Mouse (Mus musculus) heart, embryonic 16.5 days (tissue): ENCODE data around the gene Nadk2. TPM values are rescaled to one million over a fixed set of nuclear protein-coding genes. Genes with fewer than 3 reads are reported as not detected.

Experiments
- ATAC-seq: fragments of 200-750 bp; cut with Nextera tagmentation; replicated peaks from 2 replicates; pipeline ENCODE4 v1.8.0; 2017; ENCODE audit warnings: moderate number of reproducible peaks; ENCODE audit not compliant: insufficient read depth, low FRiP score; ENCODE audit errors: extremely low read depth
- H3K27ac ChIP-seq: fragments of 300-500 bp; sonication (generic); 2 replicates; pipeline ENCODE4 v1.5.1; 2014; ENCODE audit warnings: mild to moderate bottlenecking, low read length, control low read depth, moderate library complexity
- H3K27me3 ChIP-seq: fragments of 300-500 bp; sonication (generic); 2 replicates; pipeline ENCODE4 v1.6.1; 2014; ENCODE audit warnings: low read length, mixed read lengths; ENCODE audit not compliant: control insufficient read depth, insufficient read depth
- H3K36me3 ChIP-seq: fragments of 300-500 bp; sonication (generic); 2 replicates; pipeline ENCODE4 v1.6.1; 2014; ENCODE audit not compliant: control insufficient read depth, insufficient read depth
- H3K4me1 ChIP-seq: fragments of 300-500 bp; sonication (generic); 2 replicates; pipeline ENCODE4 v1.6.1; 2014; ENCODE audit warnings: low read length, mixed read lengths; ENCODE audit not compliant: control insufficient read depth, insufficient read depth
- H3K4me2 ChIP-seq: fragments of 300-500 bp; sonication (generic); 2 replicates; pipeline ENCODE4 v1.6.1; 2014; ENCODE audit warnings: low read depth, mild to moderate bottlenecking, control low read depth, low read length
- H3K4me3 ChIP-seq: fragments of 300-500 bp; sonication (generic); 2 replicates; pipeline ENCODE4 v1.5.1; 2014; ENCODE audit warnings: mild to moderate bottlenecking, control low read depth, low read length
- H3K9ac ChIP-seq: fragments of 300-500 bp; sonication (generic); 2 replicates; pipeline ENCODE4 v1.6.1; 2014; ENCODE audit warnings: low read length, control low read depth
- H3K9me3 ChIP-seq: fragments of 300-500 bp; sonication (generic); replicated peaks from 2 replicates; pipeline ENCODE4 v1.6.1; 2016; ENCODE audit warnings: low read length; ENCODE audit not compliant: control insufficient read depth
- WGBS: fragments of 180-500 bp; shearing (Covaris S2); extraction: QIAGEN DNeasy Blood & Tissue Kit; methylation state at CpG from one replicate; pipeline ENCODE4 v1.1.7; 2014; 5-methylcytosine and 5-hydroxymethylcytosine counted together
- polyA plus RNA-seq: library from polyadenylated mRNA; unstranded; fragments of >200 nt; fragmentation: Nextera tagmentation; extraction: Ambion mirVana; gene quantifications from 2 replicates; pipeline ENCODE4 v1.2.1, GENCODE M21; 2015

Gene Nadk2
- polyA plus RNA-seq, 1 experiment from 2014 or later = 45.8 TPM

DNA sequence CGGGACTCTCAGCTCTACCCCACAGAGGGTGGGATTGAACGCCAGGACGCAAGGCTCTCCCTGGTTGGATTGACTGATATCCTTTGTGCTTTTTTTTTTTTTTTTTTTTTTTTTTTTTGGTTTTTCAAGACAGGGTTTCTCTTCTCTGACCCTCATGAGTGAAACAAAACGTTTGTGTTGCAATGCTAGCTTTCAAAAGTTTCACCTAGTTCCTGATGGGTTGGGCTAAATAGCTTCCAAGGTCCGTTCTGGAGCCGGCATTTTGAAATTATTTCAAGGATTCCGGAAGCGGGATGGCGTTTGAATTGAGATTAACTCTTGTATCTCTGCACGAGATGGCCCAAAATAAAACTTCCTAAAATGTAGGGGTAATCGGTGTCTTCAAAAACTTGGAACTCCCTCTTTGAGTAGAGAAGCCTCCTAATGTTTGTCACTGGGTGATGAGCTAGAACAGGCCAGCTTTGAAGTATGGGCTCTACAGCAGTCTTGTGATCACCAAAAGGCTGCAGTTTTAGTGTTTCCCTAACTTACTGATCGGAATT is 2.1 kb downstream of the Nadk2 start:
- H3K4me3 ChIP-seq = peak overlapping the region; percentile 97
- no peaks in the 10 kb centered on the region for H3K36me3 ChIP-seq
- H3K9me3 ChIP-seq = no peaks in the 10 kb centered on the region
- peaks cover 51% of the 10 kb centered on the region for H3K4me1 ChIP-seq
- 19% methylated on average over 12 of the region's 12 CpGs for WGBS
- H3K4me2 ChIP-seq = peak overlapping the region; percentile 71
- ATAC-seq = no peak
- H3K27ac ChIP-seq = peak overlapping the region; percentile 98
- peak overlapping the region; percentile 97 for H3K9ac ChIP-seq
- H3K27me3 ChIP-seq = no peaks in the 10 kb centered on the region

- ATAC-seq = no peak
- peak overlapping the region; percentile 97 for H3K4me3 ChIP-seq
- 68% methylated on average over 5 of the region's 5 CpGs for WGBS
- no peaks in the 10 kb centered on the region for H3K9me3 ChIP-seq
- peaks cover 56% of the 10 kb centered on the region for H3K4me1 ChIP-seq
- peak overlapping the region; percentile 71 for H3K4me2 ChIP-seq
- H3K36me3 ChIP-seq = no peaks in the 10 kb centered on the region
- peak overlapping the region; percentile 98 for H3K27ac ChIP-seq
- H3K27me3 ChIP-seq = no peaks in the 10 kb centered on the region
- H3K9ac ChIP-seq = peak overlapping the region; percentile 97
Observed at GRCm38 (mm10) chr15:9073684-9074083, 2.6 kb downstream of the Nadk2 start.

GRCm38 (mm10) chr15:9074139-9074538 is 3.1 kb downstream of the Nadk2 start:
- ATAC-seq = no peak
- WGBS = 13% methylated on average over 2 of the region's 2 CpGs
- Histone ChIP-seq H3K9ac (peak overlapping the region; percentile 97), H3K27ac (peak overlapping the region; percentile 98), H3K36me3 (no peaks in the 10 kb centered on the region), H3K9me3 (no peaks in the 10 kb centered on the region), H3K4me3 (peak overlapping the region; percentile 97; the same call in 1 of the 2 replicates), H3K4me2 (peak overlapping the region; percentile 71), H3K27me3 (no peaks in the 10 kb centered on the region), H3K4me1 (peaks cover 59% of the 10 kb centered on the region)

DNA sequence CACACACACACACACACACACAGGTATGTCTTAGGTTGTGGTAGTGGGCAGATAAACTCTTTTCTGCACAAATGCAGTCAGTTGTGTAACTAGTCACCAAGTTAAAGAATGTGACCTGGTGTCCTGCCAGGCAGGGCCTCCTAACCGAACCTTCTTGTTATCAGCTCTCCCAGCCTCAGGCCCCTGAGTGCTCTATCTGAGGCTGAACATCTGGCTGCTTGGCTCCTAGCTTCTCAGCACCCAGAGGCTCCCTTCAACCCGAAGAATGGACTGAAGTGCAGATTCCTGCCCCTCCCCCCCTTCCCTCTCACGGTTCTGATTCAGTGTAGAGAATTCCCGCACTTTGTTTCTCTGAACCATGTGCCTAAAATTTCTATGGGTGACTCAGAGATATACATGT is 3.6 kb downstream of the Nadk2 start:
- H3K27ac ChIP-seq = peak overlapping the region; percentile 78
- peak overlapping the region; percentile 11 for H3K4me3 ChIP-seq
- WGBS = 8% methylated on average over 4 of the region's 4 CpGs

DNA sequence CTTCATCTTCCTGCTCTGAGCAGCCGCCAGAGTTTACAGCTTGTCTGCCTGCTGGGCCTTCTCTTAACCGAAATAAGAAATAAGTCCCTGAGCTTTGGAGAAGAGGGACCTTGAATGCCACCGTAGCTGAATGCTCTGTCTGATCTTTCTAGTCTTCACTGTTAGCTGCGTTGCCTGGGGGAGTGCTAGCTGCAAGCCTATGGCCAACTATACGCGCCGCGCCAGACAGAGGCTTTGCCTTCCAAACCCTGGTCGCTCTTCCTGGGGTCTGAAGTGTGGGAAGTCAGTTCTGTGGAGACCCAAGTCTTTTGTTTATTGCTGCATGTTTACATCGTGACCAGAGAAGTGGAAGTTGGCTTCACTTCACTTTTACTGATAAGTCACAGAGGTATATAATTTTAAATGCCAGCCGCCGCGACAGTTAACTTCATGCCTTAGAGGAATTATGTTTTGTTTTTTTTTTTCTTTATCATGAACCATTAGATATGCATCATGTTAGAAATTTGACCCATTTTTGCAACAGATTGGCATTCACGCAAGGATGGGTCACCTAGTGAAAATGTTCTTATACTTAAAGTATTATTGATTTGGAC is 4.6 kb downstream of the Nadk2 start:
- peaks cover 64% of the 10 kb centered on the region for H3K4me1 ChIP-seq
- H3K27ac ChIP-seq = peak overlapping the region; percentile 78
- no peaks in the 10 kb centered on the region for H3K36me3 ChIP-seq
- peak overlapping the region; percentile 52 for H3K4me2 ChIP-seq
- peak overlapping the region; percentile 29; the same call in 1 of the 2 replicates for H3K4me3 ChIP-seq
- WGBS = 41% methylated on average over 14 of the region's 14 CpGs
- ATAC-seq = no peak
- H3K9ac ChIP-seq = peak overlapping the region; percentile 65
- H3K27me3 ChIP-seq = no peaks in the 10 kb centered on the region
- no peaks in the 10 kb centered on the region for H3K9me3 ChIP-seq

More for the DNA sequence above, 3.6 kb downstream of the Nadk2 start:
- H3K9me3 ChIP-seq = no peaks in the 10 kb centered on the region
- peaks cover 65% of the 10 kb centered on the region for H3K4me1 ChIP-seq
- H3K27me3 ChIP-seq = no peaks in the 10 kb centered on the region
- H3K4me2 ChIP-seq = peak overlapping the region; percentile 52
- H3K9ac ChIP-seq = peak overlapping the region; percentile 39; the same call in 1 of the 2 replicates
- no peaks in the 10 kb centered on the region for H3K36me3 ChIP-seq
- ATAC-seq = no peak

DNA sequence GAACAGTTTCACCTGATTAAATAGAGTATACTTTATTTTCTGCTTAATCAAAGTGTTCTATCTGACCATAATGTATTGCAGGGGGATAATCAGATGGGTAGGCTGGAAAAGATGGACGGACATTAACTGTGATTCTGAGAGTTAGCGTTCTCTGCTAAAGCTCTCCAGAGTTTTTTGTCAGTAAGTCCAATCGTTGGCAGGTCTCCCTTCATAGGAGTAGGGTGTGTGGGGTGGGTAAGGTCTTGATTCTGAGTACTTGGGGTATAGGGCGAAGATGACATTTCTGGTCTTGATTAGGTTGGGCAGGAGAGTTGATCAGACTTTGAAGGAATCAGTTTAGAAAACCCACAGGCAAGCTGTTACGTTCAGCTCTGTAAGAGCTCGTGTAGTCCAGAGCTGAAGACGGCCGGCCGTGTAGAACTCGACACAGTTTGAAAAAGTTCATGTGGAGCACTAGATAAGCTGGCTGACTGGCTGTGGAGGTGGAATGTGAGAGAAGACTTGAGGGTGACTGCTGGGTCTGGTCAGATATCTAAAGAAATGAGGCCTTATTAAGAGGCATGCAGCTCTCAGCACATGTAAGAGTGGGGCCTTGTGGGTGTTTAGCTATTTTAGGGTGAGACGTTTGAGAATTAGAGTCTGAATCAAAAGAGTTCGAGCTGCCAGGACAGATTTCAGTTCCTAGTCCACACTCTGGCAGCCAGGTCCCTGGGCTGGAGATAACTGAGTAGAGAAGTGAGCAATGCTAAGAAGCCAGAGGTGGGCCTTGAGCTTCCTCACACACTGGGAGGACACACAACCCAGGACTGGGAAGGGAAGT is 7.6 kb downstream of the Nadk2 start:
- Histone ChIP-seq H3K36me3 (peaks cover 3% of the 10 kb centered on the region; the same call in 1 of the 2 replicates), H3K4me1 (peaks cover 73% of the 10 kb centered on the region), H3K9ac (peak overlapping the region; percentile 57), H3K4me3 (0 out of 2 replicates have a peak overlapping the region, but pooled peaks have one; percentile 13), H3K27me3 (no peaks in the 10 kb centered on the region), H3K27ac (peak overlapping the region; percentile 98), H3K9me3 (no peaks in the 10 kb centered on the region), H3K4me2 (peak overlapping the region; percentile 56)
- WGBS = 24% methylated on average over 12 of the region's 12 CpGs
- peak; percentile 77 for ATAC-seq

- peak overlapping the region; percentile 56 for H3K4me2 ChIP-seq
- no peaks in the 10 kb centered on the region for H3K9me3 ChIP-seq
- H3K4me3 ChIP-seq = no peak overlapping the region
- ATAC-seq = no peak
- no peaks in the 10 kb centered on the region for H3K27me3 ChIP-seq
- H3K9ac ChIP-seq = 0 out of 2 replicates have a peak overlapping the region, but pooled peaks have one; percentile 26
- peak overlapping the region; percentile 98 for H3K27ac ChIP-seq
- WGBS = 36% methylated on average over 5 of the region's 5 CpGs
- H3K4me1 ChIP-seq = peaks cover 65% of the 10 kb centered on the region
- H3K36me3 ChIP-seq = peaks cover 5% of the 10 kb centered on the region; the same call in 1 of the 2 replicates
Observed at GRCm38 (mm10) chr15:9079626-9080025, 8.6 kb downstream of the Nadk2 start.

DNA sequence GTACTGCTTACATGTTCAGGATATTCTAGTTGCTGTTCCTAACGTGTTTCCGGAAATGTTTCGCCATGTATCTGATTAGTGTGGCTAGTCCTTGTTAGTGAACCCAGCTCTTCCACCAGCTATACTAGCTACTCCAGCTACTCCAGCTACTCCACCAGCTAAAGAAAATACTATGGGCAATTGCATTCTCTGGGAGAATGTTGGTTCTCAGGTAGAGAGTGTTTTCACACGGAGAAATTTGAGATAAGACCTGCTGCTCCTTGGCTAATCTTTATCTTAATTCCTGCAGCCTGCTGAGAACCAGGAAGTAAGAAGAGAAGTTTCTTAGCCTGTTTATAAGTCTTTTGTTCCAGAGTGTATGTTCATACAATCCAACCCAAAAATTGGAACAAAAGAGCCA is 9.1 kb downstream of the Nadk2 start:
- no peak for ATAC-seq
- WGBS = 31% methylated on average over 4 of the region's 4 CpGs
- 0 out of 2 replicates have a peak overlapping the region, but pooled peaks have one; percentile 1 for H3K4me2 ChIP-seq
- H3K9ac ChIP-seq = no peak overlapping the region
- no peaks in the 10 kb centered on the region for H3K27me3 ChIP-seq
- H3K36me3 ChIP-seq = peaks cover 5% of the 10 kb centered on the region; the same call in 1 of the 2 replicates
- peak overlapping the region; percentile 30 for H3K27ac ChIP-seq
- H3K4me3 ChIP-seq = no peak overlapping the region
- no peaks in the 10 kb centered on the region for H3K9me3 ChIP-seq
- H3K4me1 ChIP-seq = peaks cover 59% of the 10 kb centered on the region
